Mouse (Mus musculus) left cerebral cortex, adult 18-20 months (tissue): Measurements from ENCODE around the gene Zbed3. TPM values are rescaled to one million over a fixed set of nuclear protein-coding genes. Genes with fewer than 3 reads are reported as not detected.

Experiments
- DNase-seq, 2 experiments: peaks; one replicate each; pipeline ENCODE4 v3.0.0; 2021 to 2022; ENCODE audit warnings: low spot score in 2 of 2, mixed read lengths in 1 of 2
- long read RNA-seq, 2 experiments: library from polyadenylated mRNA; stranded (forward); transcript quantifications; one replicate each; pipeline ENCODE4 v2.0.0; 2021
- total RNA-seq, 2 experiments: library from RNA; stranded (reverse); gene quantifications; 2 replicates each; pipeline ENCODE4 v1.2.3; 2021

Zbed3 gene
- total RNA-seq, result 10 to 100 TPM; 12.7 to 14.5 TPM
- long read RNA-seq, experiment 1, transcript Zbed3-201 (2 exons, 1,894 nt), result major isoform, 13 of 14 reads
- long read RNA-seq, experiment 1, partial matches to known transcripts, result 0 of 14 reads
- long read RNA-seq, experiment 1, other reads (novel, unspliced or antisense), result 1 of 14 reads
- long read RNA-seq, experiment 2, transcript Zbed3-201 (2 exons, 1,894 nt), result major isoform, 8 of 9 reads
- long read RNA-seq, experiment 2, partial matches to known transcripts, result 0 of 9 reads
- long read RNA-seq, experiment 2, other reads (novel, unspliced or antisense), result 1 of 9 reads

DNA sequence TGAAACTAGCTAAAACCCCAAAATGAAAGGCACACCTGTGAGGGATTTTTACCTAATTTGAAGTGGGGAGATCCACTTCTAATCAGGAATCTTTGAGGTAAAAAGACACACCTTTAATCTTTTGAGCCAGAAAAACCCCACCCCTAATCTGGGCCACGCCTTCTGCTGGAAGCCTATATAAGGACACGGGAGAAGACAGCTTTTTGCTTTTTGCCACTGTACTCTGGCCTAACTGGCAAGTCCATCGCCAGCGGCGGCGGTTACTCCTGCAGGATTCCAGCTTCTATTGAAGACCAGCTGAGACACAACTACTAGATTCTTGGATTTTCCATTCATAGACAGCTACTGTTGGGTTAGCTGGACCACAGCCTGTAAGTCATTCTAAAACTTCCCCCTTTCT lies at the start of gene Zbed3:
Gene Zbed3, plus strand, starts transcription at position 213 of the 400 bp plus-strand sequence.
- no peak for DNase-seq

- no peak for DNase-seq
These were observed 44.9 kb upstream of the Zbed3 start for GRCm38 (mm10) chr13:95278426-95279025.

DNA sequence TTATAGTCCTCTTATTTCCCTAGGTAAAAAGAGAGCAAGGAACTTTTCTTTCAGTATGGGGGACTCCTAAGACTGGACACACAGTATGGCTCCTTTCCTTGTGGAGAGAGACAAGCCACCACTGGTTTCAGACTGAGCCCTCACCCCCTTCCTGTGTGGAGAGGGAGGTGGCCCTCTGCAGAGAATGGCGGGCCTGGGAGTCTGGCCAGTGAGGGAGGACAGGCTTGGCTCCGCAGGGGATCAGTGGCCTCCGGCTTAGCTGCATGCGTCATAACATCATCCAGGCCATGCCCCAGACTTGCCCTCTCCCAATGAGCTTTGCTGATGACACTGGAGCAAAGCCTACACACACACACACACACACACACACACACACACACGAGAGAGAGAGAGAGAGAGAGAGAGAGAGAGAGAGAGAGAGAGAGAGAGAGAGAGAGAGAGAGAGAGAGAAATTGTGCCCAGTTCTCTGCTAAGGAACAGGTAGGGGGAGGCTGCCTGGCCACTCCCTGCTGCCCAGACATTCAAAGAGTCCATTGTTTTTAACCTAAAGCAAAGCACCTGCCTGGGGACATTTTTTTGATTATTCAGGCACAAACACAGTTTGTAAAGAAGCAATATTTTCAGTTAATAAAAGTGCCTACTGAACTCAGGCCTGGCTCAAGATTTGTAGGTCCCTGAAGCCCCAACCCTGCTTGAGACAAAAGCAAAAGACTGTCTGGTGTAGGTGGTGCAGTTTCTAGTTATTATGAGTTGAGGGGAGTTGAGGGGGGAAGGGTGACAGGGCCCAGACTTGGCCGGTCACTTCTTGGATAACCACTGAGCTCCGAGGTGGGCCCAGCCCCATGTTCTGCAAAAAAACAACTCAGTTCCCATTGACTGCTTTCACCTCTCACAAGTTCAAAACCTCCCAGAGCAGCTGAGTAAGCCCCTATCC lies 41.4 kb upstream of the Zbed3 start:
- DNase-seq, result no peak

- peak; percentile 70 to 84 for DNase-seq
These were observed 36.4 kb upstream of the Zbed3 start for GRCm38 (mm10) chr13:95286989-95287388.

DNA sequence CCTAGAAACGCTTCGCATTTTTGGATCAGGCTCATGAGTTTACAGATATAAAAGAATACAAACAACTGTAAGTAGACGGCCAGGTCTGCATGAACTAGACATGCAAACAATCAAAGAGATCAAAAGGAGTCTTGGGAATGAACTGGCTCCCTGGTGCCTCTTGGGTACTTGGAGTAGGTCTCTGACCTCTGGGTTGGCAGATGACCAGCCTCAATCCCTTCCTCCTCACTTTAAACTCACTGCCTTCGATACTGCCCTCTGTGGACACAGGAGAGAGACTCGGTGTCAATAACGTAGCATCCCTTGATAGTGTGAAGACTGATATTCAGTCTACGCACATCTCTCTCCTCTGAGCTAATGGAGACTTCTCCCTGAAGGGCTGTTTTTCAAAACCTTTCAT lies 35.4 kb upstream of the Zbed3 start:
- DNase-seq, result no peak

- no peak for DNase-seq
These were observed 31.4 kb upstream of the Zbed3 start for GRCm38 (mm10) chr13:95291983-95292382.

- DNase-seq, result no peak
These were observed 23.5 kb upstream of the Zbed3 start for GRCm38 (mm10) chr13:95299956-95300355.

DNA sequence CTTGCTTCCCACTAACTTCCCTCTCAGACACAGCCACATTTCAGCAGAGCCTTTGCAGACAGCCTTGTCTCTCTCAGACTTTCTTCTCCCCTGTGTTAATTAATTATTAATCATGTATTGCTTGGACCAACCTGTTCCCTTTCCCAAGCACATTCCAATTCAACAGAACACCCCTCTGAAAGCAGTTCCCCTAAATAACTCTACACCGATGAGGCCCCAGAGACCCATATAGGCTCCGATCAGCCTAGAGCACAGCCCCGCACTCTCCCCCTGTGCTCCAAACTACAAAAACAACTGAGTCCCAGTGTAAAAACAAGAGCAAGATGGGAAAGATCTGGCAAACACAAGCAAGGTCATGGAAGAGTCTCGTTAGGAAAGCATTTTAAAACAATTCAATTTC lies 16.8 kb upstream of the Zbed3 start:
- no peak for DNase-seq

DNA sequence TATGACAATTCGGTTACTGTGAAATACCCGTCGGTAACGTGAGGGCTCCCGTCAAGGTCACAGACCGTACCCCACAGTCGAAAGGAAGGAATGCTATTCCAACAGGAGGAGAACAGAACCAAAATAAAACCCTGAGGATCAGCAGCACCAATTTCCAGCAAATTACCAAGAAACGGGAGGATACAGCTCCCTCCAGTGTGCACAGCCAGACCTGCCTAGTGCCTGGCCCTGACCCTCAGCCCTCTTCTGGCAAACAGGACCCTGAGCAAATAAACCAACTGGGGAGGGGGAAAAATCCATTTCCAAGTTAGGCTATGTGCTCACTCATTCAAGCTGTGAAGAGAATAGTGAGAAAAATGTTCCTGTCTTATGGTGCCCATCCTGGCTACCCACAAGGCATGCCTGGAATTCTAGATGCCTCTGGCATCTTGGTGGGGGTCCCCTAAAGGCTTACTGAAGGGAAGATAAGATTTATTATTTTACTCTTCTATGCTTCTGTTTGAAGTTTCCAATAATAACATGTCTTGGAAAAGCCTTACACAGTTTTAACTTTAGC lies 16.2 kb upstream of the Zbed3 start:
- DNase-seq, result no peak

GRCm38 (mm10) chr13:95312016-95312415 lies 11.4 kb upstream of the Zbed3 start:
- no peak for DNase-seq

DNA sequence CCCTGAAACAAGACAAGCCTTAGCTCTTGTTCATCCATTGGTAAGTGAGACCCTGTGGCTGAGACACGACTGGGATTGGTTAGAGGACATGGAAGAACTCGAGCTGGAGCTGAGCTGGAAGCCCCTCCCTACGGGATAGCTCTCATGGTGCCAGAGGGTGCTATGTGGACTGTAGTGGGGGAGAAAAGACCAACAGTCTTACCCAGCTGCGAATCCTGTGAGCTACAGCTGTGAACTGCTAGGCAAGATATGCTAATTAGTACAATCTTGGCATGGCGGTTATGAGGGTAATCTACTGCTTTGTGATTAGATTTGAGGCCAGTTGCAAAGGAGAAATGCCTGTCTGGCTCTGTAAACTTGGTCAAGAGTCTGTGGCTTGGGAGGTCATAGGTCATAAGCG lies 4.3 kb upstream of the Zbed3 start:
- DNase-seq, result no peak

DNA sequence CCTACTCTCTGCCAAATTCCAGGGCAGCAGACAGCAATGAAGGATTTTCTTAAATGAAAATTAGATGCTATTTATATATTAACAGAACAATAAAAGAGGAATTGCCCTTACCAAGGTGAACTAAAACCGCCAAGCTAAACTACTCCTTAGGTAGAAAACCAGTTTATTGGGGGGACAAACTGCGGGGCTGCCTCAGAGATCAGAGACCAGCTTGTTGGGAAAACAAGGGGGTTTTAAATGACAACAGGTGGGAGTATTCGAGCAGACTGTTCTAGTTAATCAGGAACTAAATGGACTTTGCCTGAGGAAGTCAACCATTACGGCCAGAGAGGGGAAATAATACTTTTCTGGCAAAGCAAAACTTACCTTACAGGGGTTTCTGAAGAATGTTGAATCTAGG lies 3.0 kb upstream of the Zbed3 start:
- DNase-seq, result no peak

DNA sequence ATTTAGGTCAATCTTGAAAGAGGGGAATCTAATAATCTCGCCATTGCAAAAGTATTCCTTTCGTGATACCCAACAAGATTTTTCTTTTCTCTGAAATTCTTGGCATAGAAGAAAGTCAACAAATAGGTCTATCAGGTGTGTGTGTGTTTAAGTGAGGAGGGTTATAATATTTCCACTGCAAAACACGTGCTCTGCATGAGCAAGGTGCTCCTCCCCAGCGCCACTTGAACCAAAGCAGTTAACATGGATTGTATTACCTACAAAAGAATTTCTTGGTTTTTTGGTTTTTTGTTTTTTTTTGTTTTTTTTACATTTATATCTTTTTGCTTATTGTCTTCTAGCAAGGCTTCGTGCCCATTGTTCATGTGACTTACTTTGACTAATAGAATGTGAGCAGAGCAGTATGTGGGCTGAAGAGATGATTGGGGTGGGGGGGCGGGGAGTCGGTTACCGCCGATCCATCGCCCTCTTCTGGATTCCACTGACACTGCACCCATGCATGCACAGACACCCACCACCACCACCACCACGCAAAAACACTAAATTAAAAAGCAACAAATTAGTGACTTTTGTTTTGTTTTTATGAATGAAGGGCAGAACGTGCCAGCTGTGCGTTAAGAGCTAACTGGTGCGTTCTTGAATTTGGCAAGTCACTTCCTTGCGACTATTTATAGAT lies 676 bp downstream of the Zbed3 start:
- DNase-seq, result peak; percentile 52 to 71

DNA sequence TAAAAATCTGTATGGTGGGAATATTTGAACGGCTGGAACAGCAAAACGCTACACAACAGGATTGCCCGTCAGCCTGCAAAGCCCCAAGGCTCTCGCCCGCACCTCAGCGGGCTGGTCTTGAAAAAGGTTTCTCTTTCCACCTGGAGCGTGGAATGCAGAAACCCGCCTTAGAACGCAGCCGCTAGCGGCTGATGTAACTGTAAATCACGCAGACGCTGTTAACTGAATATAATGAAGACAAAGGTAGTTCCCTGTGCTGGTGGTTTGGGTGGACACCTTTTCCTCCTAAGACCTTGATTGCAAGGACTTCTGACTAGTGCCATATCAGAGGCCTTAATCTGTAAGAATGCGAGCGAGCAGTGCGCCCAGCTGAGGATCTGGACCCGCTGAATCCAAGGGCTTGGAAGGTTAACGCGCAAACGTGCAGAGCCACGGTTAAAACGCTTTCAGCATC lies 1.2 kb downstream of the Zbed3 start:
- DNase-seq, result peak in 1 of 2 experiments; percentile 23

DNA sequence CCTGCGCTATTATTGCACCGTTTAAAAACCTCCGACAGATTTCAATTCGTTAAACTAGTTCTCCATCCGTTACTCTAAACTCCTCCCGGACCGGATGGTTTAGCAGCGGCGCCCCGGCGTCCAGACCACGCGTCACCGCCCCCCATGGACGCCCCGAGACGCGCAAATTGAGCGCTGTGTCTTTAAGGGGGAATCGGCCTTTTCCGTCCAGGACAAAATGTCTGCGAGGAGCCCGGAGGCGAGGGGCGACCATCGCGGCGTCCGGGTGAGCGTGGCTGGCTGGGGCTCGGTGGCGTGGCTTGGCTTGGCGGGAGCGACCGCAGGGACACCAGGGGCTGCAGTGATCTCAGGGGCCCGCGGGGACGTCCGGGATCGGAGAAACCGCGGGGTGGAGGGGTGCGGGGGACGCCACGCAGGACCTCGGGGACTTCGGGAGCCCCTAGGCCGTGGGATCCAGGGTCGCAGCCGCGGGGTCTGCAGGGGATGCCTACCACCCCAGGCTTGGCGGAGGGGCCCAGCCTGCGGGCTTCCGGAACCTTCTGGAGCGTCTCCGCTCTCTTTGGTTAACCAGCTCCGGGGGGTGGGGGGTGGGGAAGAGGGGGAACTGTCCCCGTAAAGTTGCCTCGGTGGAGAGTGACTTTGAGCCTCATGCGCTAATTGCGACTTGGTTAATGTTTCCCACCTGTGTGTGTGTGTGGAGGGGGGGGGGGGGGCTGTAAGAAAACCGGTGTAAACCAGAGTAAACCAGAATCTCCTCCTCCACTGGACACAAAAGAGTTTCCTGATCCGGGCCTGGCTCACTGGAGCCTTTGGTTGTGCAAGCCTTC lies 1.9 kb downstream of the Zbed3 start:
- DNase-seq, result peak; percentile 59 to 72

GRCm38 (mm10) chr13:95325907-95326550 lies 2.6 kb downstream of the Zbed3 start:
- DNase-seq, result no peak

- DNase-seq, result no peak
These were observed 3.4 kb downstream of the Zbed3 start for GRCm38 (mm10) chr13:95326611-95327344.

DNA sequence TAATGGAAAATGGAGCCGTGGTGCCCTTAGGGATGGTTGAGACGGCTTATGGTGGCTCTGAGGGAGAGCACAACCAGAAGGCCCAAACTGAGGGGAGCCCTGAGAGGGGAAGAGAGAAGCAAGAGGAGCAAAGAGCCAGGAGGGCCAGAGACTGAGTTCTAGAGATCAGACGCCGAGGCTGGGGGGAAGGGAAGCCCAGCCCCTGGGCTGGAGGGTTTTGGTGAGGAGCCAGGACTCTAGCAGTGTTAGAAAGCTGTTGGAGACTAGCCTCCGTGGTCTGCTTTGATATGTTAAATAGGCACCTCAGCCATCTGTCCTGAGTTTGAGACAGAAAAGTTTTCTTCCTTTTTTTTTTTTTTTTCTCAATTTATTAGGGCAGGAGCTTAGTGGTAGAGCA lies 3.9 kb downstream of the Zbed3 start:
- no peak for DNase-seq

DNA sequence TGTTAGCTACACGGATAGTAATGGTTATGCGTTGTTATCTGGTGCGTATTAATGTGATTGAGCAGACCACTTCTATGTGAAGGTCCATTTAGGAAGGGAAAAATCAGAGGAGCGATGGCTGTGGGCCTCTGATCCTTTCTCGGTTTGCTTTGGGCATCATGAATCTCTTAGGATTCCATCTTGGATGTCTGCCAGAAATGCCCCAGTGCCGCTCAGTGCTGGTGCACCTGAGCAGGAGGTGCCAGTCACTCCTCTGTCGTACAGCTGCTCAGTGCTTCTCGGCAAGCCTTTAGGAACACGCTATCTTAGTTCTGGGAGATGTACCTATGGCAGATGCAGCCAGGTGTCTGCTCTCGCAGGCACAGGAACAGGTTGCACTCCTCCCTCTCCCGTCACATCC lies 5.4 kb downstream of the Zbed3 start:
- no peak for DNase-seq
